In genomic region chr16:33185261-33186046, GRCm38 (mm10) we compare ENCODE assay signal across 8 mouse cellular contexts. TPM values are rescaled to one million over a fixed set of nuclear protein-coding genes. Genes with fewer than 3 reads are reported as not detected.
A peak's percentile ranks its signal among the peaks of the same experiment; 100 is the strongest.
DNase-seq lines count a peak whose midpoint lies in the region; ATAC-seq lines count a peak whose summit lies in the region.

No protein-coding gene starts in this region.

- H3K27ac ChIP-seq in forebrain, embryonic 13.5 days = peak overlapping the region; percentile 86
- peak overlapping the region; percentile 63 for H3K27ac ChIP-seq in limb, embryonic 11.5 days (replicated peaks; ENCODE audit: low read depth, low read length)
- peak overlapping the region; percentile 89 for H3K27ac ChIP-seq in stomach, embryonic 15.5 days

- peaks cover 33% of the 10 kb centered on the region for H3K4me1 ChIP-seq in forebrain, embryonic 13.5 days
- H3K4me1 ChIP-seq in limb, embryonic 11.5 days (ENCODE audit: control insufficient read depth, insufficient read depth, low read length) = peaks cover 10% of the 10 kb centered on the region
- peaks cover 11% of the 10 kb centered on the region for H3K4me1 ChIP-seq in stomach, embryonic 15.5 days

- DNase-seq in ovary, postnatal 14 days (ENCODE audit: low spot score) = peak; percentile 46
- DNase-seq in ovary, adult 18-20 months (ENCODE audit: low spot score) = no peak
- DNase-seq in cerebellum, adult 11 months = peak; percentile 42
- DNase-seq in heart, postnatal 4 days = peak; percentile 69
- peak; percentile 55 for DNase-seq in limb, embryonic 11.5 days (ENCODE audit: low spot score)
- DNase-seq in mesoderm, embryonic 11.5 days (ENCODE audit: low read depth, low spot score) = peak; percentile 33

- H3K9ac ChIP-seq in forebrain, embryonic 13.5 days = peak overlapping the region; percentile 94
- peak overlapping the region; percentile 83 for H3K9ac ChIP-seq in limb, embryonic 11.5 days (ENCODE audit: low read length)
- peak overlapping the region; percentile 83 for H3K9ac ChIP-seq in stomach, embryonic 15.5 days

- no peaks in the 10 kb centered on the region for H3K27me3 ChIP-seq in forebrain, embryonic 13.5 days
- no peaks in the 10 kb centered on the region for H3K27me3 ChIP-seq in limb, embryonic 11.5 days (ENCODE audit: control insufficient read depth, insufficient read depth, low read length)
- no peaks in the 10 kb centered on the region for H3K27me3 ChIP-seq in stomach, embryonic 15.5 days (replicated peaks)

- H3K36me3 ChIP-seq in forebrain, embryonic 13.5 days (ENCODE audit: poor library complexity, severe bottlenecking) = no peaks in the 10 kb centered on the region
- H3K36me3 ChIP-seq in limb, embryonic 11.5 days (ENCODE audit: control insufficient read depth, insufficient read depth, low read length) = no peaks in the 10 kb centered on the region
- no peaks in the 10 kb centered on the region for H3K36me3 ChIP-seq in stomach, embryonic 15.5 days

- H3K9me3 ChIP-seq in forebrain, embryonic 13.5 days (replicated peaks) = no peaks in the 10 kb centered on the region
- no peaks in the 10 kb centered on the region for H3K9me3 ChIP-seq in limb, embryonic 11.5 days (ENCODE audit: control insufficient read depth, low read length)
- no peaks in the 10 kb centered on the region for H3K9me3 ChIP-seq in stomach, embryonic 15.5 days

- ATAC-seq in forebrain, embryonic 13.5 days = peak; percentile 78
- ATAC-seq in limb, embryonic 11.5 days (ENCODE audit: insufficient number of reproducible peaks, low FRiP score, low TSS enrichment, low read depth) = peak; percentile 77
- peak; percentile 57; the same call in 1 of the 2 replicates for ATAC-seq in stomach, embryonic 15.5 days (ENCODE audit: insufficient read depth, low FRiP score, low read depth)

- peak overlapping the region; percentile 98 for H3K4me2 ChIP-seq in forebrain, embryonic 13.5 days
- peak overlapping the region; percentile 70 for H3K4me2 ChIP-seq in limb, embryonic 11.5 days (ENCODE audit: low read depth, severe bottlenecking)
- H3K4me2 ChIP-seq in stomach, embryonic 15.5 days = peak overlapping the region; percentile 93

- under 1% methylated on average over 56 of the region's 59 CpGs for WGBS in forebrain, embryonic 13.5 days
- under 1% methylated on average over 58 of the region's 59 CpGs for WGBS in limb, embryonic 11.5 days
- under 1% methylated on average over 59 of the region's 59 CpGs for WGBS in stomach, embryonic 15.5 days

- H3K4me3 ChIP-seq in forebrain, embryonic 13.5 days = peak overlapping the region; percentile 95
- H3K4me3 ChIP-seq in limb, embryonic 11.5 days (ENCODE audit: low read depth, low read length) = peak overlapping the region; percentile 86
- peak overlapping the region; percentile 91 for H3K4me3 ChIP-seq in stomach, embryonic 15.5 days (replicated peaks)

RNA-seq across cellular contexts. Expression of gene Osbpl11, which starts 0.6 kb away (rescaled TPM):
- polyA plus RNA-seq in forebrain, embryonic 13.5 days (2015; fragmentation: Nextera tagmentation; extraction: Ambion mirVana) = 14.7 and 16.2 TPM in 2 replicates
- total RNA-seq in heart, postnatal 4 days (2021) = 10 to 100 TPM; 21.9 to 22.4 TPM
- polyA plus RNA-seq in limb, embryonic 11.5 days (2014; fragmentation: Nextera tagmentation; extraction: Ambion mirVana) = 23.3 and 26.2 TPM in 2 replicates
- polyA plus RNA-seq in stomach, embryonic 15.5 days (2015; fragmentation: Nextera tagmentation; extraction: Ambion mirVana) = 14.9 and 16.6 TPM in 2 replicates
